Mouse (Mus musculus) thymus, postnatal 25 days (tissue): ENCODE results near the gene Cadm3.

Source experiments
- DNase-seq: peaks from one replicate; pipeline ENCODE4 v3.0.0; 2022

Cadm3 gene

GRCm38 (mm10) chr1:173356699-173357098 lies 10.8 kb downstream of the Cadm3 start:
- no peak for DNase-seq

- no peak for DNase-seq
These were observed 12.2 kb downstream of the Cadm3 start for GRCm38 (mm10) chr1:173355107-173355846.

DNA sequence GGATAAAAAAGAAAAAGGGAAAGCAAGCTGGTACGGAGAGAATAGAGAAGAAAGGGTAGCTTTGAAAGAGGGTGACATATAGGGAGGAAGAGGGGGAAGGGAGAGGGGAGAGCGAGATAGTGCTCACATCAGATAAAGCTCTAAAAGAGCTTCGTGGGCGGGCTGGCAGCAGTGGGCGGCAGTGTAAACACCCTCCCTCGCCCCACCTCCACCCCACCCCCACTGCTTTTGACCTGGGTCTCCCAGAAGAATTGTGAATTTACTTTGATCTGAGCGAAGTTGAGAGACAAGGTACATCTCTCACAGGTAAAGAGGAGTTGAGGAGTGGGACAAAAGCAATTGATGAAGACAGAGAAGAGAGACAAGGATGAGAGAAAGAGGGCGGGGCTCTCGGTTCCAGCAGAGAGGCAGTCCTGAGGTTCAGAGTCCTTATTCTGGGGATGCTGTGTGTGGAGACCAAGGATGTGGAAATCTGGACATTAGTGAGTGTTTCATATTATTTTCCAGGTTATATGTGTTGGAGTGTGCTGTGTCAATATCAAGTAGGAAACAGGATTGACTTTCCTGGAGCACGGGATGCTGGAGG lies 17.0 kb downstream of the Cadm3 start, which contains the start of gene Aim2:
Gene Aim2, plus strand, starts transcription at position 508 of the 586 bp plus-strand sequence.
- DNase-seq: no peak

- DNase-seq: peak; percentile 6
These were observed 17.5 kb downstream of the Cadm3 start for GRCm38 (mm10) chr1:173349946-173350345.

DNA sequence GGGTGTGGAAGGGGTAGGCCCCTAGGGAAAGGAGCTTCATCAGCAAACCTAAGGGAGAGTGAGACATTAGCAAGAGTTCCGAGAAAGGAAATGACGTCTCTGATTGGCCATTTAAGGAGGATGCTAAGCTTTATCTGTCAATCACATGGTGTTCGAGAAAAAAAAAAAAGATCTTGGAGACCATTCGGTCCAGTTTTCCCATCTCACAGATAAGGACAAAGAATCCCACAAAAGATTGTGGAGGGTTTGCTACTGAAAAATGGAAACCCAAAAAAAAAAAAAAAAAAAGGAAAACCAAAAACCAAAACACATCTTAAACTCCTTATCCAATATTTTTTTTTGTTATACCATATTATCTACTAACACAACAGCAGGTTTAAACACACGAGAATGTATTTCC lies 18.3 kb downstream of the Cadm3 start:
- no peak for DNase-seq

- no peak for DNase-seq
These were observed 19.0 kb downstream of the Cadm3 start for GRCm38 (mm10) chr1:173348527-173348926.

DNA sequence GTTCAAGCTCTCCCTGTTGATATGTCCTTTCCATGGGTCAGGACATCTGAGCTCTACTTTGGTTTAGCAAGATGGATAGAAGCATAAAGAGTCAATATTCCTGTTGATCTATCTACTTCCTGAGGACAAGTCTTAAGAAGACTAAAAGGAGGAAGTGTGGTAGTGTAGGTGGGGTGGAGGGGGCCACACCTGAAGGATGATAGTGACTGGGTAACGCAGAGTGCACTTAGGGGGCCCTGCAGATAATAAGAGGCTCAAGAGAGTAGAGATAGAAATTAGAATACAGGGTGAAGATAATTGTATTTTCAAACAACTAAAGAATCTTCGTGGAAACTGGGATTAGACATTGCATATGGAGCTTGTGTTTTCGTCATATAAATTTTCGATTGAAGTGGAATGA lies 22.4 kb downstream of the Cadm3 start:
- no peak for DNase-seq

- DNase-seq: no peak
These were observed 23.6 kb downstream of the Cadm3 start for GRCm38 (mm10) chr1:173343934-173344333.

- DNase-seq: no peak
These were observed 25.1 kb downstream of the Cadm3 start for GRCm38 (mm10) chr1:173342425-173342824.

GRCm38 (mm10) chr1:173339543-173339942 lies 28.0 kb downstream of the Cadm3 start:
- peak; percentile 24 for DNase-seq

- no peak for DNase-seq
These were observed 30.5 kb downstream of the Cadm3 start for GRCm38 (mm10) chr1:173337008-173337407.

GRCm38 (mm10) chr1:173335903-173336302 lies 31.6 kb downstream of the Cadm3 start:
- DNase-seq: no peak

DNA sequence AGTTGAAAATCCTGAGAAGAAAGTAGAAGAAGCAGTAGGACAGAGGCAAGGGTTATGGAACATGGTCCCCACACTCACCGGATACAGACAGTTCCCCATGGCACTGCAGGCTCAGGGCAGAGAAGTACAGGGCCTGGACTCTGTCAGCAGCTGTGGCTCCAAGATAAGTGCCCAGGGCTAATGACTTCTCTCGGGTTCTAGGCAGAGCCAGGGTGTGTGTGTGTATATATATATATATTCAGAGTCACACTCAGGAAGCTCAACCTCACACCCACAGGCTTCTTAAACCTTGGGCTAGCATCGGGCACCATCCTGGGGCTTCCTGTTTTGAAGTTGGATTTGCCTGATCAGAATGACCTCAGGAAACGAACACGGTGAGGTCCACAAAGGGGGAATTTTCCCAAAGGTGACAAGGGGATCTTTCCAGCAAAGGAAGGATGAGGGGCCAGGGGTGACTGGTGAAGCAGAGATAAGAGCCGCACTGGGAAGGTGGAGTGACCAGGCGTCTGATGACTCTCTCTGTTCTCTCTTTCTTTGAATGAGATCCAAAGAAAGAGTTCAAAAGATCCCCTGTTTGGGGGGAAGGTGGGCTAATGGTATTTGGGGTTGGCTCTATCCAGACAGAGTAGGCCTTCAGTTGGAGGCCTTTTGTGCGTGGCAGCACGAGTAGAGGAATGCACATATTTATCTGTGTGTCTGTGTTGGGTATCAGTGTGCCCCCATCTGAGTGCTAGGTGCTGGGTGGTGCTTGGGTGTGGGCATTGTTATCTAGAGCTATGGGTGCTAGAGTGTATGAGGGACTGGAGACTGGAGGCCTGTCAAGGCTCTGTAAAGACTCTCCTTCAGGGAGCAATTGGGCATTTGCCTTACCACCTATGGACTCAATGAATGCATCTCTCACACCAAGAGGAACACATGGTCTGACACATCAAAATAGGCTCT lies 33.9 kb downstream of the Cadm3 start, which contains the start of gene Ackr1:
Gene Ackr1, minus strand, starts transcription at position 439 of the 942 bp plus-strand sequence.
- no peak for DNase-seq

- DNase-seq: no peak
These were observed 35.1 kb downstream of the Cadm3 start for GRCm38 (mm10) chr1:173332418-173332817.

GRCm38 (mm10) chr1:173329743-173330142 lies 37.8 kb downstream of the Cadm3 start:
- DNase-seq: no peak

- no peak for DNase-seq
These were observed 38.3 kb downstream of the Cadm3 start for GRCm38 (mm10) chr1:173329185-173329584.

- DNase-seq: no peak
These were observed 39.0 kb downstream of the Cadm3 start for GRCm38 (mm10) chr1:173328446-173328845.

DNA sequence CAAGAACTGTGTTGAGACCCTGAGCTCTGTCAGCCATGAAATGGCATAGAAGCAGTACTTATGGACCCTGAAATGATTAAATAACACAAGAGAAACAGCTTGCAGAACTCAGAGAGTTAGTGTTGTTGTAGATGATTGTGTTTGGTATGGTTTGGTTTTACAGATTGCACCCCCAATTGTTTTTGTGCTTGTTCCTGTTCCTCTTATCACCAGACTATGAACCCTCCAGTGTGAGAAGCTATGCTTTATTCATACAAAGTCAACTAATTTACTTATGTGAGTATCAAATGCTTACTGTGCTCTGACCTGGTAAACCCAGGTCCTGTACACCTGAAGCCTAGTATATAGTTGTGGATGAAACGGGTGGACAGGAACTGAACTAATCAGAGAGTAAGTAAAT lies 40.9 kb downstream of the Cadm3 start:
- no peak for DNase-seq

DNA sequence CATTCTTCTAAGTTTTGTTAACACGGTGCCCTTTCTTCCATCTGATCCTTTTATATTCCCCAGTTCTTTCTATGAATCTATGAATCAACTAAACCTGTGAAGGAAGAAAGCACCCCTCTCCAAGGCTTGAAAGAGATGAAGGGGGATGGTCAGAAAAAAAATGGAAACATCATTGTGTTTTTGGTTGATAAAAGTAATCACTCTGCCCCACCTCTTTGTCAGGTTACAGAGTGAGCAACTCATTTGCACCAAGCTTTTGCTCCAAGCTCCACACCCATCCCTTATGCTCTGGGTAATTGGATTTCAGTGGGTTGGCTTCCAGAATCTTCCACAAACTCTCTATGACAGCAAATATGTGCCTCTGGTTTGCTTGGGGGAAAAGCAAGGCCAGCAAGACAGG lies 42.1 kb downstream of the Cadm3 start:
- DNase-seq: no peak

- no peak for DNase-seq
These were observed 42.5 kb downstream of the Cadm3 start for GRCm38 (mm10) chr1:173324961-173325360.

DNA sequence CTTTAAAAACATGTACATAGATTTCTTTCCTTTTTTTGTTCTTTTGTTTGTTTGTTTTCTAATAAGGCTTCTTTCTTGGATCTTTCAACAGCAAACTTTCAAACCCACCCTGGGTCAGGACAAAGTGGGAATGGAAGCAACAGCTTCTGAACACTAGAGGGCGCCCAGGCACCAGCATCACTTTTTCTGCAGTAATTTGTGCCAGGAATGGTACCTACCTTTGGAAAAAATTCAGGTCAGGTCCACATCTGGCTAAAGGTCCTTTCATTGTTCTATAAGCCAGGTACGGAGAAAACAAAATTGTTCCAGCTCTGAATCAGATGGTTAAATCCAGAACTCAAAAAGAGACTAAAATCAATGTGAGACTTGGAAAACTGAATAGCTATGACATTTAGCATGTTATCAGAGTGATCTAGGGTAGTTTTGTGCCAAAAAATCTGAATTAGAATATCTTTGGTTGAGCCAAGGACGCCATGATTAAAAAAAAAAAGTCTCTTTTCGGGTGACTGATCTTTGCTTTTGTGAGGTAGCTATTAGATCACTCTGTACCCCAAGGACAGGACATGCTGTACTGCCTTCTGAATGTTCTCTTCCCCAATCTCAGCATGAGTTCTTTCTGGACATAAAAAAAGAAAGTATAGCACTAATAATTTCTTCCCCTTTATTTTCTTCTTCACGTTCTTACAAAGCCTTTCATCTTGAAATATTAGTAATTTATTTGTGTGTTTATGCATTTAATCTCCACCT lies 43.5 kb downstream of the Cadm3 start:
- peak; percentile 18 for DNase-seq

GRCm38 (mm10) chr1:173322249-173322627 lies 45.3 kb downstream of the Cadm3 start:
- no peak for DNase-seq
